9 mouse cellular contexts compared by ENCODE assay signal in the genomic region with DNA sequence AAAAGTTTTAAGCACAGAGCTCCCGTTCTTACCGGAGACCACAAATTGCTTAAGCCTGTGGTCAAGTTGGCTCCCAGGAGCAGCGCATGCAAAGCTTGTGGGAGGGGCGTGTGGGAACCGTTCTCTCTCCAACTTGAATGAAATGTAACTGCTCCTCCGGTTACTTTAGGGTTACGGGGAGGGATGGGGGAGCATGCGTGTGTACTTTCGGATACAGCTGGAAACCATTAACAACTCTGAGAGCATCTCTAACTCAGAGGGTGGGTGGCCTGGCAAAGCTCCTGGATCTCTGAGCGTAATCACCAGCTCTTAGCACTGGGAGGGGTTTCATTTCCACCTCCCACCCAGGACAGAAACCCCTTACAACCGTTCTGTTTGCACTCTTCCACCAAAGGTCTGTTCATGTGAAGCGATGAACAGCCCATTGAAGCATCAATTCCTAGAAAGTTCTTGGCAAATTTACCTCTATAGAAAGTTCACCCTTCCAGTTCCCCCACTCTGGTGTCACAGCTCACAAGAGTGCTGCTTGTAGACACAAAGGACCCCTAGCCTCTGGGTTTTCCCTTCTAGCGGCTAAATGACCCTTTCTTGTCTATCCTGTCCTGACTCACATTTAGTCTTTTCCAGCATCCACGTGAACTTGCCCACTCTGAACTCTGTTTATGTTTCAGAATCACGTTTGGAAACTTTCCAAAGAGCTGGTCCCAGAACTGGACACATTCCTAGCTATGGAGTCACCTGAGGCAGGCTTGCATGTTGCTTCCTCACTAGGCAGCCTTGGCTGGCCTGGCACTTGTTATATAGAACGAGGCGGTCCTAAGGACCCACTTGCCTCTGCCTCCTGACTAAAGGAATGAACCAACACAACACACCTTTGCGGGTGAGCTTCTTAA. TPM values are rescaled to one million over a fixed set of nuclear protein-coding genes. Genes with fewer than 3 reads are reported as not detected.
DNase-seq lines count a peak whose midpoint lies in the region; ATAC-seq lines count a peak whose summit lies in the region.
"Had no signal": no experiment of that assay in that cellular context is flagged by ENCODE, and none has a peak within 500 bp of the region (broad histone marks: within the 10 kb centered on the region; RNA-seq: fewer than 3 reads in every experiment).

No protein-coding gene starts in this region.

- no peaks in the 10 kb centered on the region for H3K36me3 ChIP-seq in lung, embryonic 15.5 days
- H3K36me3 ChIP-seq in embryonic facial prominence, embryonic 15.5 days, result no peaks in the 10 kb centered on the region
- H3K36me3 ChIP-seq in intestine, embryonic 15.5 days, result no peaks in the 10 kb centered on the region
- no peaks in the 10 kb centered on the region for H3K36me3 ChIP-seq in neural tube, embryonic 13.5 days

- 0 out of 2 replicates have a peak overlapping the region, but pooled peaks have one; percentile 6 for H3K4me3 ChIP-seq in lung, embryonic 15.5 days
- peak overlapping the region; percentile 10; the same call in 1 of the 2 replicates for H3K4me3 ChIP-seq in embryonic facial prominence, embryonic 15.5 days (replicated peaks)
- H3K4me3 ChIP-seq in intestine, embryonic 15.5 days (replicated peaks), result no peak overlapping the region; the same call in 1 of the 2 replicates
- no peak overlapping the region for H3K4me3 ChIP-seq in neural tube, embryonic 13.5 days
- H3K4me3 ChIP-seq: megakaryocyte, embryonic 14.5 days had no signal

- ATAC-seq in lung, embryonic 15.5 days (ENCODE audit: borderline replicate concordance, extremely low read depth, low FRiP score, low TSS enrichment), result peak; percentile 83
- ATAC-seq in embryonic facial prominence, embryonic 15.5 days (ENCODE audit: insufficient number of reproducible peaks, low FRiP score, low TSS enrichment, low read depth), result peak; percentile 89
- peak; percentile 78 for ATAC-seq in intestine, embryonic 15.5 days
- peak; percentile 19; the same call in 1 of the 2 replicates for ATAC-seq in neural tube, embryonic 13.5 days (ENCODE audit: low read depth)
- no peak for ATAC-seq in frontal cortex, adult (ENCODE audit: low TSS enrichment)

- peak overlapping the region; percentile 48 for H3K4me2 ChIP-seq in lung, embryonic 15.5 days
- peak overlapping the region; percentile 36 for H3K4me2 ChIP-seq in embryonic facial prominence, embryonic 15.5 days (replicated peaks)
- peak overlapping the region; percentile 38 for H3K4me2 ChIP-seq in intestine, embryonic 15.5 days (replicated peaks)
- peak overlapping the region; percentile 13; the same call in 1 of the 2 replicates for H3K4me2 ChIP-seq in neural tube, embryonic 13.5 days

- H3K9me3 ChIP-seq in lung, embryonic 15.5 days, result no peaks in the 10 kb centered on the region
- H3K9me3 ChIP-seq in embryonic facial prominence, embryonic 15.5 days (replicated peaks), result no peaks in the 10 kb centered on the region
- H3K9me3 ChIP-seq in intestine, embryonic 15.5 days, result no peaks in the 10 kb centered on the region
- H3K9me3 ChIP-seq in neural tube, embryonic 13.5 days, result no peaks in the 10 kb centered on the region

- H3K27me3 ChIP-seq in lung, embryonic 15.5 days, result no peaks in the 10 kb centered on the region
- no peaks in the 10 kb centered on the region for H3K27me3 ChIP-seq in embryonic facial prominence, embryonic 15.5 days
- H3K27me3 ChIP-seq in intestine, embryonic 15.5 days (replicated peaks), result no peaks in the 10 kb centered on the region
- no peaks in the 10 kb centered on the region for H3K27me3 ChIP-seq in neural tube, embryonic 13.5 days
- H3K27me3 ChIP-seq: megakaryocyte, embryonic 14.5 days had no signal

- peaks cover 7% of the 10 kb centered on the region for H3K4me1 ChIP-seq in lung, embryonic 15.5 days
- H3K4me1 ChIP-seq in embryonic facial prominence, embryonic 15.5 days, result peaks cover 13% of the 10 kb centered on the region; the same call in 1 of the 2 replicates
- H3K4me1 ChIP-seq in intestine, embryonic 15.5 days (replicated peaks), result peaks cover 5% of the 10 kb centered on the region; the same call in 1 of the 2 replicates
- no peaks in the 10 kb centered on the region; the same call in 1 of the 2 replicates for H3K4me1 ChIP-seq in neural tube, embryonic 13.5 days (replicated peaks)
- H3K4me1 ChIP-seq: megakaryocyte, embryonic 14.5 days had no signal

- 19% methylated on average over 18 of the region's 18 CpGs for WGBS in lung, embryonic 15.5 days
- 22% methylated on average over 18 of the region's 18 CpGs for WGBS in embryonic facial prominence, embryonic 15.5 days
- 24% methylated on average over 18 of the region's 18 CpGs for WGBS in intestine, embryonic 15.5 days
- 38% methylated on average over 18 of the region's 18 CpGs for WGBS in neural tube, embryonic 13.5 days

- H3K27ac ChIP-seq in lung, embryonic 15.5 days, result no peak overlapping the region
- peak overlapping the region; percentile 48; the same call in 1 of the 2 replicates for H3K27ac ChIP-seq in embryonic facial prominence, embryonic 15.5 days (replicated peaks)
- no peak overlapping the region for H3K27ac ChIP-seq in intestine, embryonic 15.5 days
- H3K27ac ChIP-seq in neural tube, embryonic 13.5 days (replicated peaks), result no peak overlapping the region

- H3K9ac ChIP-seq in lung, embryonic 15.5 days, result no peak overlapping the region
- H3K9ac ChIP-seq in embryonic facial prominence, embryonic 15.5 days, result no peak overlapping the region
- H3K9ac ChIP-seq in intestine, embryonic 15.5 days, result no peak overlapping the region
- H3K9ac ChIP-seq in neural tube, embryonic 13.5 days, result no peak overlapping the region

- DNase-seq in lung, postnatal 14 days, result no peak
- no peak for DNase-seq in cerebellum, adult 9-10 months
- no peak for DNase-seq in urinary bladder, adult 18-20 months (ENCODE audit: low spot score in 2 of 2)

RNA-seq across cellular contexts. Expression of gene Vit, which starts 55.1 kb away (rescaled TPM):
- 0.29 and 0.48 TPM in 2 replicates for polyA plus RNA-seq in lung, embryonic 15.5 days (2015; fragmentation: Nextera tagmentation; extraction: Ambion mirVana)
- 3.4 and 5.1 TPM in 2 replicates for polyA plus RNA-seq in embryonic facial prominence, embryonic 15.5 days (2015; fragmentation: Nextera tagmentation; extraction: Ambion mirVana)
- 0.14 and 0.27 TPM in 2 replicates for polyA plus RNA-seq in intestine, embryonic 15.5 days (2015; fragmentation: Nextera tagmentation; extraction: Ambion mirVana)
- polyA plus RNA-seq in neural tube, embryonic 13.5 days (2015; fragmentation: Nextera tagmentation; extraction: Ambion mirVana), result 13.2 and 16.9 TPM in 2 replicates

Comparison
In these comparisons a context has a peak if more than half of its experiments do, and no peak if none do; other contexts are left out.
1. H3K4me3 ChIP-seq: peak in lung, embryonic 15.5 days (single experiment) and embryonic facial prominence, embryonic 15.5 days (single experiment); none in intestine, embryonic 15.5 days (single experiment) and neural tube, embryonic 13.5 days (single experiment).
2. Peak in every context shown above with its lines, with median percentiles within 50 percentile points of each other: H3K4me2 ChIP-seq.